Mouse (Mus musculus) embryo, embryonic 11 days (tissue): ENCODE results near the gene Rad51b.

Source experiments
- DNase-seq: peaks from one replicate; pipeline ENCODE4 v3.0.0-alpha.2; 2015

Rad51b gene

DNA sequence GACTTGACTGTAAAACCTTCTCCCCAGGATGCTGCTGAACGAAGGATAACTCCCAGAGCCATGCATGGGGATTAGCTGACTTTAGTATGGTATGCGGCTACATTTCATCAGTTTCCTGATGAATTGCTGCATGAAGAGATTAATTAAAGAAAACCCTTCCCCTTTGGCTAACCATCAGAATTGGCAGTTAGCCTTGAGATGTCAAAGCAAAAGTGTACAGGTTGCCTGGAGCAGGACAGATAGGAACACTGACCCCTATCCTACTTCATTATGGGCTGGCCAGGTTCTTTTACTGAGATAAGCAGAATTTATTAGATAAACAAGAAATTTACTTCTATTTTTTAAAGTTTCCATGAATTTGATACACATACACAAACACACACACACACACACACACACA lies 85.3 kb downstream of the Rad51b start:
- DNase-seq: no peak

DNA sequence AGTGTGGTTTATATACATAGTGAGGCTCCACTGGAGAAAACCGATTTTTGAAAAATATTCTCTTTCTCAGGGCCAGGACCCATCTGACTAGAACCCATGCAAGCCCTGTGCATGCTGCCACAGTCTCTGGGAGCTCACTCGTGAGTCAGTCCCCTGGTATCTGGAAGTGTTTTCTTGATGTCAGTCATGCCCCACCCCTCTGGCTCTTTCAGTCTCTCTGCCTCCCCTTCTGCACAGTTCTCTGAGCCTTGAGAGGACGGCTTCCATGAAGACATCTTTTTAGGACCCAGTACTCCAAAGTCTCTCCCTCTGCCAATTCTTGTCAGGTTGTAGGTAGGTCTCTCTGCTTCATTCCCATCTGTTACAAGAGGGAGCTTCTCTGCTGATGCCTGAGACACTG lies 86.5 kb downstream of the Rad51b start:
- DNase-seq: peak; percentile 16

DNA sequence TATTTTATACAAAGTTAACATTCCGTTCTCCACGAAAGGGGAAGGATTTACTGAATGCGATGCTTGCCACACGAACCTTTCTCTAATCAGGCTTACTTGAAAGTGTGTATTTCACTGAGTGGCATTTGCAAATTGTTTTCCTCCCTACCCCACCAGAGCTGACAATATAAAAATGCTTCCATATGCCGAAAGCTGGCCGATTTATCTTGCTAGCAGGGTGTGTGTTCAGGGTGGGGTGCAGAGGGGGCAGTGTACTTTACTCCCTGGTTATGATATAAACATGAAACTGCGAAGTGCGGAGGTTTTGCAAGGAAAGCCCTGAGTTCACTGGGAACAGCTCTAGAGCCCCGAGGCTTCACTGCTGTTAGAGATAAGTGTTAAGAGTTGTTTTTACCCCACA lies 87.7 kb downstream of the Rad51b start:
- DNase-seq: peak; percentile 24

DNA sequence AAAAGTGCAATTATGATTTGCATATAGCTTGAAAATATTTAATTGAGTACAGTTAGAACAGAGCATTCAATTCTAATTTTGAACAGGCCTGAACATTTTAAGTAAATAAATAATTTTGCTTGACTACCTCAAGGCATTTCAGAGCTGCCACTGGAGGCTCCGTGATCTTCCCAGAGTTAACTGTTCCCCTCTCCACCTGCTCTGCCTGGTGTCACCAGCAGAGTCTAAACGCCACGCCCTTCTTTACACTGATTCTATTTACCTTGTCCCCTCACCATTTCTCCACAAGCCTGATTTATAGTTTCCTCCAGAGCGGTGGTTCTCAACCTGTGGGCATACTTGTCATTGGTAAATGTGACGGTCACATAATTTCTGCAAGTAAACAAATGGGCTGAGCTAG lies 88.1 kb downstream of the Rad51b start:
- DNase-seq: no peak

DNA sequence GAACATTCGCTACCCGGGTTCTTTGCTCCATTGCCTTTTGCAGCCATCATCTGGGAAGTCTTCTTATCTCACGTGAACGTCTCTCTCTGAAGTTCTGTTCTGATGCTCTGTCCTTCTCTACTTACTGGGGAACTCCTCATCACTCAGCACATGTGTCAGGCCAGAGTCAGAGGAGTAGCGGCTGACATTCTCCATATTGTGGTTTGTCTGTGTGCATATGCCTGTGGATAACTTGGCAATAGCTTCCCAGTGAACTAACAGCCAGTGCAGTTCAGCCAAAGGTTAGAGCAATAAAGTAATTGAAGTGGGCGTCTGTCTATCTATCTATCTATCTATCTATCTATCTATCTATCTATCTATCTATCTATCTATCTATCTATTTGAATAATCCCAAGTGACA lies 90.8 kb downstream of the Rad51b start:
- DNase-seq: no peak

DNA sequence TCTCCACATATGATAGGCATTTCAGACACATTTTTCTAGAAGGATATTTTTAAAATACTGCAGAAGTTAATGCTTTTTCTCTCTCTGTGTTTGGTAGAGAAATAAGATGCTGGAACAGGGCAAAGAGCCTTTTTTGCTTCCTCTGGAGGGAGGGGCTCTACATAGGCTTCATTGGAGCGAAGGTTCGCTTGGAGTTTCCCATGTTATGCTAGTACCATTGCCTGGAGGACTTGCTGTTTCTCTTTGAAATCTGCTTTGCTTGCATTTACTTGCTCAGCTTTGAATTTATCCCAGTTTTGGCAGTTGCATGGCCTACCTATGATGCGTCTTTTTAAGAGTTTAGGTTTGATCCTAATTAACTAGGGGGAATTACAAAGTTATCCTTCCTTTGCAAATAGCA lies 92.2 kb downstream of the Rad51b start:
- DNase-seq: no peak

DNA sequence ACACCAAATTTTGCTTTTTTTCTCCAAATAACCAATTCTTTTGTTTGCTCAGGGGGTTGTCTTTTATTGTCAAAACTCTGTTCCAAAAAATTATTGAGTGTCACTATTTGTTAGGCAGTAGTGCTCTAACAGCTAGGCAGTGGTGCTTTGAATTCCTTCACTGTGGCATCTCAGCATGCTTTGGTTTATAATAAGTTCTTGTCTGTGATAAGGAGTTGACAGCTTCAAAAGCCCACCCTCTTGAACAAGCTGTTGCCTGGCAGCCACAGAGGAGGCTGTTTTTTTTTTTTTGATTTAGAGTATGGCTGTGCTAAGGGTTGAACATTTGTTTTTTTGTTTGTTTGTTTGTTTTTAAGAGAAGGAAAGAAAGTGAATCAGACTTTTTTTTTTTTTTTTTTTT lies 92.9 kb downstream of the Rad51b start:
- DNase-seq: peak; percentile 35

DNA sequence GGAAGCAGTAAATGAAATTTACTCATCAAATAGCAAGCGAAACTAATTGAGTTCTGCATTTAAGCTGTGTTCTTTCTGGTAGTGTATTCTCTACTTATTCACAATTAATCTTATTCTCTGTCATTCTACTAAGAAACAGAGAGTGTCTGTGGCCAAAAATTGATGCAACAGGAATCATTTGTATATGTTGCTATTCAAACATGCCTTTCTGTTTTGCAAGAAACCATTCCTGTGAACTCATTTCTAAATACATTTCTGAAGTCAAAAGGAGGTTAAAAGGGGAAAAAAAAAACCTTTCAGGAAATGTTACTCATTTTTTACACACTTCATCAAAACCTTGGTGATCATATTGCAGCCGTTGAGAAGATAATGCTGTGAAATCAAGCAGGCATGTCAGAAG lies 96.6 kb downstream of the Rad51b start:
- DNase-seq: no peak

DNA sequence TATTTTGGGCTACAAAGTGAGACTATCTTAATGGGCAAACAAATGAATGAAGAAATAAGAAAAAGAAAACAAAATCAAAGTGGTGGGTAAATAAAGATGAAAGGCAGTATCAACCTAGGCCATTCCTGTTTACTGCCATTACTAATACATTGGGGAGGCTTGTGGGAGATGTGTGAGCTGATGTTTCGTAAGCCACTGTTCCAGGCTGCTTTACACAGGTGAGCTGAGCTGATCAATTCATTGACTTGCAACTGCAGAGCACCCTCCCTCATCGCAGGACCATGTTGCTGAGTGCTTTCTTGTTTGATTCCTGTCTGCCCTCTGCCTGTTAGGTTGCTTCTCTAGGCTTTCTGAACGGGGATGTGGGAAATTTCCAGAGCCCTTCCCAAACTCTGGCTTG lies 106.9 kb downstream of the Rad51b start:
- DNase-seq: no peak

DNA sequence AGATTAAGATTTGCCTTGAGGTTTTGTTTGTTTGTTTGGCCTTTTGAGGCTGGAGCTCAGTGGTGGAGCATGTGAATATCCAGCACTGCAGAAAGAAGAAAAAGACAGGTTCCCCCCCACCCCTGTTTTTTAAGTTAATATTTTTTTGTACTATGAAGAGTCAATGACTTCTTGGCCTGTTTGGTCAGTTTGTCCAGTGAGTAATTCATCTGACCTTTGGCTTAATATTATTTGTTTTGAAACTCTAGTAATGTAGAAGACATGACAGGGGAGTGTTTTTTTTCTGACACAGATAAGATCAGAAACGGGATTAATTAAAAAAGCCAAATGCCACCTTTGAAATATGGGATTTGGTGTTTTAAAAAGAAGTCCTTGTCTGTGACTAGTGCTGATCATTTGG lies 107.4 kb downstream of the Rad51b start:
- no peak for DNase-seq

DNA sequence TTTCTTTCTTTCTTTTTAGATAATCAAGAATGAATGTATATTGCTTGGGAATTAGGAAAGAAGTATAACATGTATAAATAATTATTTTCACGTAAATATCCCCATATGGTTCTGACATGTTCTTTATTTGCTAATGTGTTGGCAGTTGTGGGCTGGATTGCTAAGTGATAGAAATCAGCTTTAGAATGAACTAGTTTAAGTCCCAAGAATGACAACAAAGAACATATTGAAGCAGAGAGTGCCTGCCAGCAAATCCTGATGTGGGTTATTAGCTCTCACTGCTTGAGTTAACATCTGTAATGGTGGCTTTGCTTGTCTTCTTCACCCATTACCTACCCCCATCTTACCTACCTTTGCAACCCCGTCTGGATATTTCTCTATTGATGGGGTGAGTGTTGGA lies 111.6 kb downstream of the Rad51b start:
- no peak for DNase-seq

DNA sequence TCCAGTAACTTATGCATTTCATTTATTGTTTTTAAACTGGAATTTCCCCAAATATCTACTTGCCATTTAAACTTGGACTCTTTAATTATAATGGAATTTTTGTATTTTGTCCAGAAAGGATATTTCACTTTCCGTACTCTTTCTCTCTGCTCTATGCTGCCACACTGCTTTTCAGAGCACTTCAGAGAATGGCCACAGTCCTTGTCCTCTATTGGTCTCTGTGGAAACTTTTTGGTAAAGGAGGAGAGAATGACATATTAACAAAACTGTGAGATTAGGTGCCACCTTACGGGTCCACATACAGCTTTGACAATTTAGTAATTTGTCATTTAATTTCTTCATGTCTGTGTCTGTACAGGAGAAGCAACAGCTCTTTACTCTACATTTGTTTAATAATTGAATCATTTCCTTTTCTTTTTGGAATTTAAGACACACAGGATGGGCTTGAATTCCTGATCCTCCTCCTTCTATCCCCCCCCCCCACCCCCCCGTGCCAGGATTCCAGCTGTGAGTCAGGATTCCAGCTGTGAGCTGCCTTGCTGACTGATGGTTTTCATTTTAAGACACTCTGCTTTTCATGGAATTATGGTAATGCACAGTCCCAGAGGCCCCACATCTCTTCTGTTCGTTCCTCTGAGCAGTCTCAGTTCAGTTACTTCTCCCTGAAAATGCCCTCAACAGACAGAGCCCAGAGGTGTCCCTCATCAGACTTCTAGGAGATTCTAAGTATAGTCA lies 112.2 kb downstream of the Rad51b start:
- no peak for DNase-seq

DNA sequence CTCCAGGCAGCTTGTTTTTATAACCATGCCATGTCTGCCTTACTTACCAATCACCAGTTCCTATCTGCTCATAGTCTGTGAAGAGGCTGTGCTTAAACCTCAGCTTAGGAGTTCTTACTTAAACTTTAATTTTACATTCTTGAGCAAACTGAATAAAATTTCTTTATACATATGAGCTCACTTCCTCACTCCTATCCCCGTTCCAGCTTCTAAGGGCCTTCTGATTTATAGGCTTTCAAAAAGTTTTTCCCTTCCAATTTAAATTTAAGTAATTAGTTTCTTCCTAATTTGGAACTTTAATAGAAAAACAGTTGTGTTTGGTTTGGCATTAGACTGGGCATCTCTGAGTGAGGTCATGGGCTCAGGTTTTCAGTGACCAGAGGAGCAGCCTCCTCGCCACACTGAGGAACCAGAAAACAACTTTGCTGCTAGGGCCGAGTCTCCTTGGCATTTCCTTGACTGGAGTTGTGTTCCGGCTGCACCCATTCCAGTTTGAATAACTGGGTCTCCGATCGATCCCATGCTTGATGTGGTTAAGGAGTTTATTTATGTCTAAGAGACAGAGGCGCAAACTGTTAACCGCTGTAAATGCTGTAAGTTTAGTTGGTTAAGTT lies 115.9 kb downstream of the Rad51b start:
- DNase-seq: no peak

DNA sequence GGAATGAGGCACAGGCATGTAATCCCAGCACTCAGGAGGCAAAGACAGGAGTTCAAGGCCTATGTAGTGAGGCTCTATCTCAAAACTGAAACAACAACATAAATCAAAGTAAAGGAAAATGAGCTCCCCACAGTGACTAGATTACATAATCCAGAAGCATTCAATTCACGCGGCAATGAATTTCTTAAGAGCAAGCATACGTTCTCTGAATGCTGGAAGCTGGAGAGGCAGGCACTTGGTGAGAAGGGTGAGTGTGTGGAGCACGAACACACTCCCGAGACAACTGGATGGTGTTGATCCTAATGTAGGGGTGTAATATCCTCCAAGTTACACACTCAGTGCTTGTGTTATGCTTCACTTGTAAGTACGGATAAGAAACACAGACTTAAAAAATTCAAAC lies 120.3 kb downstream of the Rad51b start:
- no peak for DNase-seq

DNA sequence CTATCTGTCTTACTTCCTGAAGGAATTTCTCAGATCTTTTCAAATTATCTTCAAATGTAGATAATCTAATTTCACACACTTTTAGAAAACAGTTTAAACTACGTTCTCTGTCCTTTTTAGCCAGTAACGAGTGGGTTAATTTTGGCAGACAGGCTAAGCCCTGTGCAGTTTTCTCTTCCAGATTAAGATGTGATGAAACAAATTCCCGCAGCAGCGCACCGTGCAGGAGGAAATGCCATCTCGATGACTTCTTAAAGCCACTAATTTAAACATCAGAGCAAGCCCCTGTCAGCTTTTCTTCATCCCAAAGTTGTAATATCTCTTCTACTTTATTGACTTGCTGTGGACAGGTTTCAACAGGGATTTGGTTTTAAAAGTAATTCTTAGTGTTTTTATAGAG lies 123.5 kb downstream of the Rad51b start:
- DNase-seq: no peak

DNA sequence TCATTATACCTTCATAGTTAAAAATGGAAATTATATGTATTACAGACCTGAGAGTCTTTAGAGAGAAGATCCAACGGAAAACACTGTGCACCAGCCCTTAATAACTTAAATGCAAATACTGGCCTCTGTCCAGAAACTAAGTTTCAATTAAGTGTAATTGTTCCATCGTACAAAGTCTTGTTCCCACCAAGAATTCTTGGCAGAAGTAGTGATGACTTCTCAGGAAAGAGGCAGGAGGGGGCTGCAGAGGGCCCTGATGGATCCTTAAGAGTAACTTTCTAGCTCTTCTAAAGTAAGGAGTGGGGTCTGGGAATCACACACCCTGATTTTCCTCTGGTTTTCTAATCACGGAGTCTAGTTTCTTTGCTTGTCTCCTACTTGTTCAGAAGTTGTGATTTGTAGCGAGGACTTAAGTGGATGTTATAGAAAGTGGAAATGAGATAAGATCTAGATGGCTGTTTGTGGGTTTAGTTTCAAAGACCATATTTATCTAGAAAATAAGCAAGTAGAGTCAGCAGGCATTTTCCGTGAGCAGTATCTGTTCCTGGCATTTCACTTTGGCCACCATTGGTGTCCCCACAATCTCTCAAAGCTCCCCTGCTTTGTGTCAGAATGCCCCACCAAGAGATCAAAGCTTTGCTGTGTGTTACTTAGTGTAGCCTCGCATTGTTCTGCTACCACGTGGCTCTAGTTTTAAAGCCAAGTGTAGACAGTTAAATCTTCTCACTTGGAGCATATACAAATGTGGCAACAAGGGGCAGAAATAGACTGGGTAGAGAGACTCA lies 132.6 kb downstream of the Rad51b start:
- DNase-seq: no peak

DNA sequence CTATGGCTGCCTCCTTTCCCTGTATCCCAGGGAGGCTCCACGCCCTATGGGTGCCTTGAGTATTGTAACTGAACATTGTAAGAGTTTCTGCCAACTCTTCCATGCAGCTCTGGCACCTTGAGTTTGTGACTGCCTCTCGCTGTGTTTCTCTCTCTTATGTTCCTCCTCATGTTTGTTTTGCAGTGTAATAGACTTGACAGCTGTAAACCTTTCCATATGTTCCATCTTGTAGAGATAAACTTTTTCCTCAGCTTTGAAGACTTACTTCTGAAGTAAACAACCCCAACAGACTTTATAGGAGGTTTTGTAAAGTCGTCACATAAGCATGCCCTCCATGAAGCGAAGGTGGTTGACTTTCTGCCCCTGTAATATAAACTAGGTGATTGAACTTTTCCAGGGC lies 134.1 kb downstream of the Rad51b start:
- no peak for DNase-seq

DNA sequence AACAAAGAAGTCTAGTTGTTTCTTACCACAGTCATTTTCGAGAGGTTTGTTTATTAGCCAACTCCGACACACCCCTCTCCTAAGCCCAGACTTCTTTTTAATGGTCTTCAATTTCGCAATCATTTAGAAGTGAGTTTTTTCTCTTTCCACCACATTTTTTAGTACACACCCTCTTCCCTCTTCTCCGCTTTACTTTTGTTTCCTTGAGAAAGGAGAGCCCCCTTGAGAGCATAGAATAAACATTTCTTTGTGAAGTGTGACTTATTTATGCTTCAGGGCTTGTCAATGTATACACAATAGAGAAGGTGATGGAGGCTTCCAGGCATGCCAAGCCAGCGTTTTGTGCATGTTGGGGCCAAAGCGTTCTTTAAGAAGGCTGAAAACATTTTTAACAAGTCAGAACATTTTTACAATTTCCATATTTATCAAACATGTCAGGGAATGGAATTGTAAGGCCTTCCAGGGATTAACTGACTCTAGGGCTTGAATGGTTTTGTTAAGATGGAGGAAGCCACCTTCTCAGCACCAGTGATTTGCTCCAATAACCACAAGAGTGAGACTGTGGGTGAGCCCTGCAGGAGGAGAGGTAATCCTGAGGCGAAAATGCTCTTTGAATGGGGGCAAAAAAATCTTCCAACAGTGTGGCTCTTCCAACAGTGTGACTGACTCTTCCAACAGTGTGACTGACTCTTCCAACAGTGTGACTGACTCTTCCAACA lies 136.8 kb downstream of the Rad51b start:
- no peak for DNase-seq

DNA sequence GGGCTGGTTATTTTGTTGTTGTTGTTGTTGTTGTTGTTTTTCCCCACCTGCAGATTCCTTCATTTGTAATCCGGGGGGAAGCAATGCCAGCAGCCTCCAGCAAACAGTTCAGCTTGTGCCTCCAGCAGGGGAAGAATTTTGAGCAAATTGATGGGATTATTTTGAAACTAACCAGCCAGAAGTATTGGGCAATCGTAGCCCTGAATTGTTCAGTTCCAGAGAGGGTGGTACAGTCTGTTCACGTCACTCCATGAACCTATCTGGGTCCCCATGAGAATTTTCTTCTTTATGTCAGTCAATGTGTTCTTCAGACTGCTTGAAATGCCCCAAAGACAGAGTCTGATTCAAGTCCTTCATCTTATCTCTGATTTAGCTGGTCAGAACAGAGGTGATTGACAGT lies 138.4 kb downstream of the Rad51b start:
- no peak for DNase-seq

DNA sequence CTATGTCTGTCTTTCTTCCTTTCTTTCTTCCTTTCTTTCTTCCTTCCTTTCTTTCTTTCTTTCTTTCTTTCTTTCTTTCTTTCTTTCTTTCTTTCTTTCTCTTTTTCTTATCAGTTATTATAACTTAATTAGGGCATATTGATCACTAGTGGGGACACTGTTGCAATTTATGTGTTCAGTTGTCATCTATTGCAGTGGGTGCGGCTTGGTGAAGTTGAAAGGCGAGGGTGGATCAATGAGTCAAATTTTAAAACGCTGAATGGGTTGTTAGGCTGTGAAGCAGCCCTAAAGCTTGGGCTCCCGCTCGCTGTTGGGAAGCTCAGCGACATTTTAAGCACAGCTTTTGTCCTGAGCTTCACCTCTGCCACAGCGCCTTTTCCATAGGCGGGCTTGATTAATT lies 139.0 kb downstream of the Rad51b start:
- no peak for DNase-seq

DNA sequence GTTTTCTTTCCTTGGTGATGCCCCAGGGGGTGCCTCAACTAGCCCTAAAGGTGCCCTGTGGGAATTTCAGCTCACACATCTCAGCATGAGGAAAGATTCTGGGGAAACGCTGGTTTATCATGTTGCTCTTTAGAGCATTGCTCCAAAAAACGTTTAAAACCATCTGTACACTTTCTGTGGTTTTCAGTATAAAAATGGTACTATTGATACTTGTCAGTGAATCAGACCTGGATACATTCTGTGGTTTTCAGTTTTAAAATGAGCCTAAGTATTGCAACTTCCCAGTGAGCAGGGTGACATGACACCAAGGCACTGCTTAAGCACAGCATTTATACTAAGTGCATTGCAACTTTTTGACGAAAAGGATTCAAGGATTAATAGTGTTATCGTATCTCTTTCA lies 139.8 kb downstream of the Rad51b start:
- DNase-seq: no peak

DNA sequence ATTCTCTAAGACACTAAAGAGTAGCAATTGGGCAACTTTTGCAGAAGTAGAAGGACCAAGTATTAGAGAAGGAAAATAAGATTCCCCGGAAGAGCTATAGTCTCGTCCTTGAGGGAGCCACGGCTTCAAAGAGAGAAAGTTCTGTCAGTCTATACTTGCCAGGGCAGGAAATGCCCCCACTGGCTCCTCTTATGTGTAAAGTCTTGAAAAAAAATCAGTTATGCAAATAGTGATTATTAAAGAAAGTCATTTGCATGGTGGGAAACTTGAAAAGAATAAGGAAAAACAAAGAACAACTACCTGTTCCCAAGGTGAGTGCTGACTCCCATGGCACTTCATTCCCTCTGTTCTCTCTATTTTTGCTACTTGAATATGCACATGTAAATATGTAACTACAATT lies 140.5 kb downstream of the Rad51b start:
- no peak for DNase-seq

DNA sequence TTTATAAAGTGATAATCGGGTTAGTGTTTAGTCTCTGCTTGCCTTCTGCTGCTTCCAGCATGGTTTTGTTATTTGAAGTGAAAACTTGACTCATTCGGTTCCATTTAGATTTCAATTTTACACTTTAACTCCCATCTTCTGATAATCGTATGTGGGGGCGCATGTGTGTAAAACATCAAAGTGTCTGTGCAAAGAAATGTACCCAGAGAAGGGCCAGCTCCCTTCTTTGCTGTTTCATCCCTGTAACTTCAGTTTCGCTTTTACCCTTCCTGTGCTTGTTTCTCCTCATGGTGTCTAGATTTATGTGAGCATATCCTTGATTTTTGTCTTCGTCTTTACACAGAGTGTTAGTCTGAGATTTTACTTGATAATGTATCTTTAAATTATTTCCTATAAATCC lies 142.9 kb downstream of the Rad51b start:
- no peak for DNase-seq
